Mouse (Mus musculus) intestine, embryonic 15.5 days (tissue): ENCODE data around the gene Ppard. TPM values are rescaled to one million over a fixed set of nuclear protein-coding genes. Genes with fewer than 3 reads are reported as not detected.
"Not testable (repeated sequence)": the region's sequence is repeated elsewhere in the genome, so short reads cannot be mapped to it uniquely, and the experiment has no call there.

Experiments
- ATAC-seq: fragments of 200-750 bp; cut with Nextera tagmentation; 2 replicates; pipeline ENCODE4 v1.8.0; 2017; ENCODE audit warnings: moderate TSS enrichment, moderate library complexity
- H3K27ac ChIP-seq: fragments of 300-500 bp; sonication (generic); 2 replicates; pipeline ENCODE4 v1.5.1; 2015; ENCODE audit warnings: mild to moderate bottlenecking, inconsistent platforms
- H3K27me3 ChIP-seq: fragments of 300-500 bp; sonication (generic); replicated peaks from 2 replicates; pipeline ENCODE4 v1.6.1; 2015; ENCODE audit warnings: inconsistent platforms
- H3K36me3 ChIP-seq: fragments of 300-500 bp; sonication (generic); 2 replicates; pipeline ENCODE4 v1.6.1; 2015; ENCODE audit warnings: inconsistent platforms
- H3K4me1 ChIP-seq: fragments of 300-500 bp; sonication (generic); replicated peaks from 2 replicates; pipeline ENCODE4 v1.6.1; 2015; ENCODE audit warnings: inconsistent platforms
- H3K4me2 ChIP-seq: fragments of 300-500 bp; sonication (generic); replicated peaks from 2 replicates; pipeline ENCODE4 v1.6.1; 2015; ENCODE audit warnings: mild to moderate bottlenecking, inconsistent platforms
- H3K4me3 ChIP-seq: fragments of 300-500 bp; sonication (generic); replicated peaks from 2 replicates; pipeline ENCODE4 v1.5.1; 2015; ENCODE audit warnings: inconsistent platforms
- H3K9ac ChIP-seq: fragments of 300-500 bp; sonication (generic); 2 replicates; pipeline ENCODE4 v1.6.1; 2015; ENCODE audit warnings: inconsistent platforms
- H3K9me3 ChIP-seq: fragments of 300-500 bp; sonication (generic); 2 replicates; pipeline ENCODE4 v1.6.1; 2016; ENCODE audit warnings: inconsistent platforms
- WGBS: fragments of 180-500 bp; shearing (Covaris S2); methylation state at CpG from one replicate; pipeline ENCODE4 v1.1.7; 2015; 5-methylcytosine and 5-hydroxymethylcytosine counted together
- polyA plus RNA-seq: library from polyadenylated mRNA; unstranded; fragments of >200 nt; fragmentation: Nextera tagmentation; extraction: Ambion mirVana; gene quantifications from 2 replicates; pipeline ENCODE4 v1.2.1, GENCODE M21; 2015

Gene Ppard
- polyA plus RNA-seq, 1 experiment from 2014 or later = 1.8 TPM

DNA sequence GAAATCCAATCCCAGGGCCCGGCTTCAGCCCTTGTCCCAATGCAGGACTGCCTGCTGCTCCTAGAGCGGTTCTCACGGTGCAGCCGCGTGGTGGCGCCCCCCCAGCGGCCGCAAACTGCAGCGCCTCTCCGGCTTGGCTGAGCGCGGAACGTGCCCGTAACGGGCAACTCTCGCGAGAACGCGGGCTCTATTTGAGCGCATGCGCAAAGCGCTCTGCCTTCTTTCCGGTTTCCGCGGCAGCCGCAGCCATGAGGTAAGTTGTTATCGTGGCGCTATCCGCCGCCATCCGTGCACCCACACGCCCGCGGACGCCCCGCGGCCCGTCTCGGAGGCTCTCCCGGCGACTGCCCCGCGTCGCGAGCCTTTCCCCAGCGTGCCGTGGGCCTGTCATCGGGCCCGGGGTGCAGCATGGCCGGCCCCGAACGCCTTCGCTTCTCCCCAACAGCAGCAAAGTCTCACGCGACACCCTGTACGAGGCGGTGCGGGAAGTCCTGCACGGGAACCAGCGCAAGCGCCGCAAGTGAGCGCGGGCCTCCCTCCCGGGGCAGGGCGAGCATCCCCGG is 95.9 kb downstream of the Ppard start, which contains the start of gene Rpl10a:
Gene Rpl10a, plus strand, starts transcription at position 106 of the 563 bp plus-strand sequence.
- H3K9ac ChIP-seq = peak within 1 kb of the TSS; percentile 99
- H3K4me1 ChIP-seq = peaks cover 38% of the 10 kb centered on the region
- peak within 1 kb of the TSS; percentile 80 for H3K4me2 ChIP-seq
- peak within 1 kb of the TSS; percentile 86 for H3K4me3 ChIP-seq
- peak; percentile 87 for ATAC-seq
- no peaks in the 10 kb centered on the region for H3K27me3 ChIP-seq
- H3K36me3 ChIP-seq = peaks cover 16% of the 10 kb centered on the region
- peak within 1 kb of the TSS; percentile 96 for H3K27ac ChIP-seq
- no peaks in the 10 kb centered on the region for H3K9me3 ChIP-seq
- 0% methylated on average over 67 of the region's 67 CpGs for WGBS

DNA sequence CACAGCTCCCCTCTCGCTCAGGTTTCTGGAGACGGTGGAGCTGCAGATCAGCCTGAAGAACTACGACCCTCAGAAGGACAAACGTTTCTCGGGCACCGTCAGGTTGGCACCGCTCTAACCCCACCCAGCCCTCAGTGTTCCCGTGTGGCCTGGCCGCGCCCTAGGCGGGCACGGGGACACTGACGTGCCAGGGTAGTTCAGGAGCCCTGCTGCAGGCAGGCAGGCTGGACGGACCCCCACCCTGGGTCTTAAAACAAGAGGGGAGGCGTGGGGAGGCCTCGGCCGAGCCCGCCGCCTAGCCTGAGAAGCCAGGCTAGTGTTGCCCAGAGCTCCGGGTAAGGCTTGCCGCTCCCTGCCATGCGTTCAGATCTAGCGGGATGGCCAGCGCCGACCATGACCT is 96.4 kb downstream of the Ppard start:
- Histone ChIP-seq H3K4me1 (peaks cover 43% of the 10 kb centered on the region), H3K9me3 (no peaks in the 10 kb centered on the region), H3K9ac (peak overlapping the region; percentile 99), H3K36me3 (peaks cover 13% of the 10 kb centered on the region), H3K27ac (peak overlapping the region; percentile 96), H3K4me2 (peak overlapping the region; percentile 80), H3K27me3 (no peaks in the 10 kb centered on the region), H3K4me3 (peak overlapping the region; percentile 86)
- WGBS = under 1% methylated on average over 25 of the region's 25 CpGs
- peak; percentile 2; the same call in 1 of the 2 replicates for ATAC-seq

DNA sequence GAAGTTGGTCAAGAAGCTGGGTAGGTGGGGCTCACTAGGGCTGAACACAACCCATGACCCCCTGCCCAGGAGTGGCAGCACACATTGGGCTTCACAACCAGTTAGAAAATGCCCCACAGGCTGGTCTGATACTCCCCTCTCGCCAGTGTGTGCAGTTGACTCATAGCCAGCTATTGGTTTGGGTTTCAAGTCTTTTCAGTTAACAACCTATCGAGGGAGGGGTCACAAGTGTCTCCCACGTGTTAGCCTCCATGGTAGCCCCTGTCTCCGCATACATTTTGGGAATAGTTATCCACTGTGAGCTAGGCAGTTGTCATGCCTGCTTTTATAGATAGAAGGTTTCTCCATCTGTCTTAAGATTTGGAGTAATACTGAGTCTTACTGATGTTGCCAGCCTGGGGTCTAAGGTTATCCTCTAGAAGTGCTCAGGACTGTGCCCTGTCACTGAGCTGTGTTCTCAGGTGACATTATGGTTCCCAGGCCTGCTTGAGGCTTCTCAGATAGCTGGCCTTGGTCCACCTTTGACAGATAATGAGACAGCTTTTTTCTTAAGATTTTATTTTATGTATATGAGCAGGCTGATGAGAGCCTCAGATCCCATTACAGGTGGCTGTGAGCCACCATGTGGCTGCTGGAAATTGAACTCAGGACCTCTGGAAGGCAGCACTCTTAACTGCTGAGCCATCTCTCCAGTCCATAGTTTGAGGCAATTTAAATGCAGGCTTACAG is 97.2 kb downstream of the Ppard start:
- Histone ChIP-seq H3K27ac (peak overlapping the region; percentile 96), H3K9ac (peak overlapping the region; percentile 99), H3K4me3 (peak overlapping the region; percentile 86), H3K4me2 (peak overlapping the region; percentile 80), H3K4me1 (peaks cover 43% of the 10 kb centered on the region), H3K36me3 (peaks cover 9% of the 10 kb centered on the region; the same call in 1 of the 2 replicates), H3K27me3 (no peaks in the 10 kb centered on the region), H3K9me3 (no peaks in the 10 kb centered on the region)
- ATAC-seq = no peak
- WGBS = 6% methylated on average over 4 of the region's 4 CpGs

DNA sequence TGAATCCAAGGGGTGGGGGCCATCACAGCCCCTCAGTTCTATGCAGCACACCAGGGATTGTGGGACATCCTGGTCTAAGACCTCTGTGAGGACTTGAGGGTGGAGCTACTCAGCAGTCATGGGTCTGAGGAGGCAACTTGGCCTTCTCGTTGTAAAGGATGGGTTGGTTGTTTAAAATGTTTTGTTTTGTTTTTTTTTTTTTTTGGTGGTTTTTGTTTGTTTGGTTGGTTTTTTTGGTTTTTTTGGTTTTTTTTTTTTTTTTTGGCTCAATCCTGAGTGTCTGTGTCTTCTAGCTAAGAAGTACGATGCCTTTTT is 97.7 kb downstream of the Ppard start:
- no peaks in the 10 kb centered on the region for H3K27me3 ChIP-seq
- H3K9ac ChIP-seq = peak overlapping the region; percentile 99
- 34% methylated on average over 2 of the region's 2 CpGs for WGBS
- H3K36me3 ChIP-seq = peaks cover 12% of the 10 kb centered on the region
- no peaks in the 10 kb centered on the region for H3K9me3 ChIP-seq
- H3K4me1 ChIP-seq = peaks cover 43% of the 10 kb centered on the region
- peak overlapping the region; percentile 86 for H3K4me3 ChIP-seq
- ATAC-seq = no peak
- H3K4me2 ChIP-seq = peak overlapping the region; percentile 80
- H3K27ac ChIP-seq = peak overlapping the region; percentile 96

DNA sequence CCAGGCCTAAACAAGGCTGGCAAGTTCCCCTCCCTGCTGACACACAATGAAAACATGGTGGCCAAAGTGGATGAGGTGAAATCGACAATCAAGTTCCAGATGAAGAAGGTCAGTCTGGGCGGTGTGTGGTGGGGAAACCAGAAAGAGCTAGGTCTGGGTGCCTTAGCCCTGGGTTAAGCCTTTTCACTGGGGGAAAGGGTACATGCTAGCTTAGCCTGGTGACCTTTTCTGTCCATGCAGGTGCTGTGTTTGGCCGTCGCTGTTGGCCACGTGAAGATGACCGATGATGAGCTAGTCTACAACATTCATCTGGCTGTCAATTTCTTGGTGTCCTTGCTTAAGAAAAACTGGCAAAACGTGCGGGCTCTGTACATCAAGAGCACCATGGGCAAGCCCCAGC is 98.1 kb downstream of the Ppard start:
- H3K9ac ChIP-seq, H3K9me3 ChIP-seq, H3K27me3 ChIP-seq, ATAC-seq: not testable (repeated sequence)
- H3K4me3 ChIP-seq = 0 out of 2 replicates have a peak overlapping the region, but pooled peaks have one; percentile 9
- WGBS = 45% methylated on average over 8 of the region's 8 CpGs
- H3K4me1 ChIP-seq = peaks cover 43% of the 10 kb centered on the region
- H3K27ac ChIP-seq = peak overlapping the region; percentile 54; the same call in 1 of the 2 replicates
- peaks cover 16% of the 10 kb centered on the region for H3K36me3 ChIP-seq
- peak overlapping the region; percentile 80 for H3K4me2 ChIP-seq

DNA sequence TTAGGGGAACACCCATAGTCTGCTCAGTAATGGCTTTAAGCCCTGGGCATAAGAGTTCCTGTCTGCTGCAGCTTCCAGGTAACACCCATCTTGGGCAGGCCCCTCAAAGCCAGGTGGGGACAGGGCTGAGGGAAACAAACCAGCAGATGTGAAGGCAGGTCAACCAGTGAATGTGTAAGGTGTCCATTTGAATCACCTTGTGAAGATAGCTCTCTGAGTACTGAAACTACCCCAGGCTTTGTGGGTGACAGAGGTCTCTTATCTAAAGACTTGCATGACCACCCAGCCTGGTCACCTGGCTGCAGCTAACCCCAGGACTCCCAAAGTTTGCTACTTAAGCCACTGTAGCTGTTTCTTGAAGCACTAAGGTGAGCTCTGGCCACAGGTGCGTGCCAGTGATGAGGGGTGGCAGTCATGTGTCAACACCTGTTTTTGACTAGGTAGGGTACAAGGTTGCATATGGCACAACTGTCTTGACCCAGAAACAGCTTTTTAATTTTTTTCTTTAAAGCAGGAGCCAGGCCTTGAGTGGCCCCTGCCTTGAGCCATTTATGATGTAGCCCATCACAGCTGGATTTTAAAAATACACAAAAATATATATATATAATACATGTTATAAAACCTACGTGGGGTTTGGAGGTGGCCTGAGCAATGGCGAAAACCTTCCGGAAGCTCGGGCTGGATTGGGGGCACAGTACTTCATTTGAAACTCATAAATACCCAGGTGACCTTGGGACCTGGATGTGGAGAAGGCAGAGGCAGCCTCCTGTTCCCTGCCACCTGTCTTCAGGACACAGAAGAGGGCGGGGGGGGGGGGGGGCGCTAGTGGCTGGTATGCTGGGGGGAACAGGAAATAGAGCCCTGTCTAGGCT is 99.0 kb downstream of the Ppard start:
- H3K9ac ChIP-seq = no peak overlapping the region

DNA sequence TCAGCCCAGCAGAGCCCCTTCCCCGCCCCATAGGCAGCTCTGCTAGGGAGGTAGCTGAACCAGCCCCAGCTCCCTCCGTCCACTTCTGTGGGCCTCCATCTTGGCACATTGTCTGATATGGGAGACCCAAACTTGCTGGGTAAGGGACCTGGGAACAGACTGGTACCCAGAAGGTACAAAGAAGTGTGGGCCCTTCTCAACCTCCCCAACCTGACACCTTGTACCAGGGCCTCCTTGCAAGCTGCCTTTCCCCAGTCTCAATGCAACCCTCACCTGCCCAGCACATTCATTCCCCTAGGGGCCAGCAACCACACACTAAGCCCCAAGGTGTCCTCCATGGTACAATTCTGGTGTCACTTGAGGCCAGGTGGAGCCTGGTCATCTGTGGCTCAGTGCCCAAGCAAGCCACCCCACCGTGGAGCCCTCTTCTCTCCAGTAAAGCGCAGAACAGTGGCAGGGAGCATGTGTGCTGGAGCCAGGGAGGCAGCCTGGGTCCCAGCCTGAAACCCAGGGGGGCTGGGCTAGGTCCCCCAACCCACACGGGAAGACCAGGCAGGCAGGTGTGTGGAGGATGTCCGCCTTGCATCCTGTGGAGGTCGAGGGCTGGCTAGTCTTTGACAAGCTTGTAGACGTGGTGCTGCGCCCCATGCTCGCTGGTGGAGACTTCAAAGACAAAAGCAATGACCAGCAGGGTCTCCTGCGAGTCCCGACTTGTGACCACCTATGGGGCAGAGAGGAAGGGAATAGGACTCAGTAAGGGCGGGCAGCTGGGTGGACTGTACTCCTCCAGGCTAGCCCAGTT is 99.8 kb downstream of the Ppard start:
- Histone ChIP-seq H3K4me2 (no peak overlapping the region), H3K27me3 (no peaks in the 10 kb centered on the region), H3K4me3 (no peak overlapping the region), H3K36me3 (peaks cover 18% of the 10 kb centered on the region), H3K9me3 (no peaks in the 10 kb centered on the region), H3K27ac (peak overlapping the region; percentile 67), H3K4me1 (peaks cover 30% of the 10 kb centered on the region), H3K9ac (no peak overlapping the region)
- 52% methylated on average over 13 of the region's 13 CpGs for WGBS
- no peak for ATAC-seq

More for the DNA sequence above, 99.0 kb downstream of the Ppard start:
- H3K9me3 ChIP-seq = no peaks in the 10 kb centered on the region
- no peak for ATAC-seq
- H3K36me3 ChIP-seq = peaks cover 16% of the 10 kb centered on the region
- no peak overlapping the region for H3K4me3 ChIP-seq
- WGBS = 27% methylated on average over 7 of the region's 7 CpGs
- H3K4me2 ChIP-seq = peak overlapping the region; percentile 80
- H3K4me1 ChIP-seq = peaks cover 38% of the 10 kb centered on the region
- peak overlapping the region; percentile 67 for H3K27ac ChIP-seq
- H3K27me3 ChIP-seq = no peaks in the 10 kb centered on the region

DNA sequence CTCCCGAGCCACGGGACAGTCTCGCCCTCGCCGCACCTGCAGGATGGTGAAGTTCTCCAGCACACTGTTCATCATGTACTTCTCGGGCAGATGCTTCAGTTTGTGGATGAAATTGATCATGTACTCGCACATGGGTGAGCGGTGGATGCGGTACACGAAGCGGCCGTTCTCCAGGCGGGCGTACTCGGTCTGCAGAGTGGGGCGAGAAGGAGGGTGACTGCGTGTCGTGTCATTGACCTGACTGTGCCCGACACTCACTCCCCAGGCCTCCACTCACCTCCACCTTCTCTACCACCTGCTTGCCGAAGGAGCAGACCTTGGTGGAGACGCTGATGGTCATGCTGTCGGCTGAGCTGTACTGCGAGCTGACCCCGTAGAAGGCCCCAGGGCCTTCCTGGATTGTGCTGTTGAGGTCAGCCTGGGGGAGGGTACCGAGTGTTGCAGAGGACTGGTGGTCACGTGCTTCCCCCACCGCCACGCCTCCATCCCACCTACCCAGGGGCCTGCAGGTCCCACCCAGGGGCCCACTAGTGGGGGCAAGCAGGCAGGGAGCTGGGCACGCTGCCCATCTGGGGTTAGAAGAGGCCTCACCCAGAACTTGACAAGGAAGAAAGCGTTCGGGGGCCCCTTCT is 100.5 kb downstream of the Ppard start:
- H3K36me3 ChIP-seq = peaks cover 25% of the 10 kb centered on the region
- H3K27me3 ChIP-seq = no peaks in the 10 kb centered on the region
- H3K4me2 ChIP-seq = peak overlapping the region; percentile 22; the same call in 1 of the 2 replicates
- ATAC-seq = peak; percentile 8; the same call in 1 of the 2 replicates
- no peak overlapping the region for H3K4me3 ChIP-seq
- no peaks in the 10 kb centered on the region for H3K9me3 ChIP-seq
- H3K9ac ChIP-seq = 0 out of 2 replicates have a peak overlapping the region, but pooled peaks have one; percentile 1
- H3K27ac ChIP-seq = peak overlapping the region; percentile 67
- H3K4me1 ChIP-seq = peaks cover 25% of the 10 kb centered on the region
- 37% methylated on average over 31 of the region's 31 CpGs for WGBS

DNA sequence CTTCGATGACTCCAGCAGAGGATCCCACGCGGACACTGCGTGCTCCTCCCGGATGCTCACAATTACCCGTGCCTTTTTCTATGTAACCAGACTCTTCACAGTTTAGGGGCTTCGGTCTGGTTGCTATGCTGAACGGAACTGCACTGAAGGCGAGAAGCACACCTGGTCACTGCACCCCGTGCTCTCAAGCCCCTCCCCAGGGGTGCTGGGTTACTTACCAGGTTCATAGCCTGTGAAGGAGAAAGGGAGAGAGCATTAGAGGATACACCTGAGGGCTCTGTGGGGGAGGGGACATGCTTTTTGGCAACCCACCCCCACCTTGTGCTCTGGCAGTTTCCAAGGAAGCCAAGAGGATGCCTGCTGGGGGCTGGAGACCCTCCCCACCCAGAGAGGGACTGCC is 102.8 kb downstream of the Ppard start:
- peaks cover 43% of the 10 kb centered on the region for H3K36me3 ChIP-seq
- H3K4me1 ChIP-seq = peaks cover 41% of the 10 kb centered on the region
- no peak overlapping the region for H3K4me2 ChIP-seq

DNA sequence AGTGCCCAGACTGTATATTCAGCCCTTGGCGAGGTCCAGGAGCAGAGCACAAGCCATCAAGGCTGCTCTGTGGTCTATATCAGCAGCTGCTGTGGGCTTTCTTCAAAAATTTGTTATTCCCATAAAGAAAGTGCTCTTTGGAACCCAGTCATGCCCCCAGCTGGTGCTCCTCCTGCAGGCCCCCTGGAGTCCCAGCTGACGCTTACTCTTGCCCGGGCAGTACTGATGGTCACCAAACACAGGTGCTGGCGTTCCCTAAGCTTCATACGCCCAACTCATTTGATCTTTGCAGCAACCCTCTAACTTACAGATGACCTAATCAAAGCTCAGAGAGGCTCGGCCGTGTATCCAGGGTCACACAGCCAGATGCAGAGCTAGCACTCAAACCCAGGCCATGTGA is 105.0 kb downstream of the Ppard start:
- ATAC-seq = no peak
- H3K9ac ChIP-seq = no peak overlapping the region
- 84% methylated on average over 7 of the region's 7 CpGs for WGBS
- H3K4me3 ChIP-seq = no peak overlapping the region
- H3K36me3 ChIP-seq = peaks cover 43% of the 10 kb centered on the region
- no peak overlapping the region for H3K4me2 ChIP-seq
- no peak overlapping the region for H3K27ac ChIP-seq
- no peaks in the 10 kb centered on the region for H3K9me3 ChIP-seq
- H3K27me3 ChIP-seq = no peaks in the 10 kb centered on the region
- peaks cover 56% of the 10 kb centered on the region for H3K4me1 ChIP-seq

More for the DNA sequence above, 102.8 kb downstream of the Ppard start:
- Histone ChIP-seq H3K27ac (no peak overlapping the region), H3K4me3 (no peak overlapping the region), H3K27me3 (no peaks in the 10 kb centered on the region), H3K9ac (no peak overlapping the region), H3K9me3 (no peaks in the 10 kb centered on the region)
- no peak for ATAC-seq
- 71% methylated on average over 10 of the region's 10 CpGs for WGBS

DNA sequence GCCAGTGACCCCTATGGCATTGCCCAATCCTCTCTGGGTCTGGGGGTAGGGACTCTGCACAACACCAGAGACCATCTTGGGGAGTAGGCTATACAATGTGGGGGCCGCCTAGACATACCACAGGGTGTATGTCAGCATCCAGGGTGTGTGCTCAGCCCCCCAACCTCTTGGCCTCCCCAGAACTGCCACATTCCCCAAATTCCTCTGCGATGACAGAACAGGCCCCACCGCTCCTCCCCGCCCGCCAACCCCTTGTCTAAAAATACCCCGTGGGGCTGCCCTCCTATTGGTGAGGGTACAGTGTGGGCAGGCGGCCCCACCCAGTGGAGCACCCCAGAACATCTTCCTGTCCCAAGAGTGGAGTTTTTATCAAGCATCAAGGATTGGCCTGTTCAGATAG is 108.1 kb downstream of the Ppard start:
- peak; percentile 23 for ATAC-seq
- Histone ChIP-seq H3K36me3 (peaks cover 33% of the 10 kb centered on the region), H3K27me3 (no peaks in the 10 kb centered on the region), H3K4me3 (peak overlapping the region; percentile 8; the same call in 1 of the 2 replicates), H3K27ac (peak overlapping the region; percentile 83), H3K4me2 (peak overlapping the region; percentile 60), H3K9ac (peak overlapping the region; percentile 35), H3K4me1 (peaks cover 73% of the 10 kb centered on the region), H3K9me3 (no peaks in the 10 kb centered on the region)
- WGBS = 51% methylated on average over 7 of the region's 7 CpGs
